Mouse (Mus musculus): ENCODE results near the gene Ptpn20.

- TF ChIP-seq POLR2A (IDR thresholded peaks at IDR 0.05; ENCODE audit: control insufficient read depth, low read depth, low read length) (no peak), CTCF (IDR thresholded peaks at IDR 0.05; ENCODE audit: control insufficient read depth, insufficient read depth, insufficient replicate concordance, low read depth, low read length) (no peak)
Observed at GRCm38 (mm10) chr14:33682768-33683167, 93.8 kb downstream of the Ptpn20 start.
